Mouse (Mus musculus) layer of hippocampus, adult 9-11 months (tissue): ENCODE data around the gene A630076J17Rik.

Experiments
- DNase-seq: peaks from one replicate; pipeline ENCODE4 v3.0.0; 2022

The A630076J17Rik gene

GRCm38 (mm10) chr3:107278479-107279269 lies 48.3 kb downstream of the A630076J17Rik start, which contains the start of gene Lamtor5:
Gene Lamtor5 (plus strand): TSS chr3:107278858.
- DNase-seq: peak; percentile 88
